Mouse (Mus musculus) kidney, adult 2 months (tissue): ENCODE data around the gene A630089N07Rik.
"Not testable (repeated sequence)": the region's sequence is repeated elsewhere in the genome, so short reads cannot be mapped to it uniquely, and the experiment has no call there.

ENCODE experiments used
- CTCF ChIP-seq: fragments of 200-500 bp; conservative IDR thresholded peaks from 2 replicates; pipeline ENCODE4 v1.5.1; 2011; ENCODE audit warnings: low read depth, mild to moderate bottlenecking, control low read depth, low read length, moderate library complexity, mixed read lengths; ENCODE audit not compliant: insufficient read depth, insufficient read length
- POLR2A ChIP-seq: fragments of 200-500 bp; IDR thresholded peaks from one replicate; pipeline ENCODE4 v1.6.1; 2011; ENCODE audit warnings: low read depth, low read length, control low read depth

DNA sequence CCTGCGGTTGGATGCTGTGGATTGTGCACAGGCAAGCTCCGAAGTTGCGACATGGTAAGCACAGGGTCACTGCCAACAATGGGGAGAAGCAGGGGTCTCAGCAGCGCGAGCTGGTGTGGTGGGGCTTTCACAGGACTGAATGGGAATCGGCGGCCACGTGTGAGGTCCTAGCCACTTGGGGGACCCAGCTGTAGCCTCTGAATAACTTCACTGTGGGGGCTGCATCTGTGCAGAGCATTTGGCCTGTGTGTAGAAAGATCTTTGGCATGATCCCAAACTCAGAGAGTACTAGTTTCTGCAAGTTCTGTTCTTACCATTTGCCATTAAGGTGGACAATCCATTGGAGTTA, 84.9 kb downstream of the A630089N07Rik start:
- not testable (repeated sequence) for TF ChIP-seq POLR2A, CTCF
